In the genomic region with DNA sequence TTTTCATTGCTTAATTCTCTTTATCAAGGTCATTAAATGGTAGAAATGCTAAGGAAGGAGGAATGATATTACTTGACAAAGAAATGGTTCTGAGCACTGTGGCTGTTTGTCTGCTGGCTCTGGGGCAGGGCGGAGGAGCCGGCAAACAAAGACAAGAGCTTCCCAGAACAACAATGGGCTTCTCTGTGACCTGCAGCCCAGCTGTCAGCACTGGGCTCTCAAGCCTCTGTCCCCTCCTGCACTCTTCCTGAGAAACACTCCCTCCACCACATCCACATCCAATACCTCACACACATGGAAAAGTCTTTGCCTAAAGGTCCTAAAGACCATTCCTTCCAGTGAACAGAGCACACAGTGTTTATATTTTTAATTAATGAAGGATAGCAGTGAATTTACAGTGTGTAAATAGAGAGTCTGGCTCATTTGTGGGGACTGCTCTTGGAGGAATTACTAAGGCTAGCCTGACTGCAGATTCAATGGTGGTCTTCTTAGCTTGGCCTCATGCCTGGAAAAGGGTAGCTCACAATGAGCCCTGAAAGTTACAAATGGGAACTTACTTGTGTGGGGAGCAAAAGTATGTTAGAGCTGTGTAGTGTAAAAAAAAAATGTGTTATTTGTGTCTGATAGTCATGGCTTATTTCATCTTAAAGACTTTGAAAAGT, we compare ENCODE assay signal across 12 mouse cellular contexts. TPM values are rescaled to one million over a fixed set of nuclear protein-coding genes. Genes with fewer than 3 reads are reported as not detected.
DNase-seq lines count a peak whose midpoint lies in the region; ATAC-seq lines count a peak whose summit lies in the region.
"Had no signal": no experiment of that assay in that cellular context is flagged by ENCODE, and none has a peak within 500 bp of the region (broad histone marks: within the 10 kb centered on the region; RNA-seq: fewer than 3 reads in every experiment).

No protein-coding gene starts in this region.

- H3K9ac ChIP-seq in hindbrain, embryonic 16.5 days (ENCODE audit: low read depth, low read length), result no peak overlapping the region
- H3K9ac ChIP-seq in neural tube, embryonic 14.5 days (replicated peaks; ENCODE audit: low read depth, low read length), result no peak overlapping the region

- no peak overlapping the region for H3K4me3 ChIP-seq in hindbrain, embryonic 16.5 days (ENCODE audit: low read length)
- H3K4me3 ChIP-seq in neural tube, embryonic 14.5 days (ENCODE audit: low read depth, low read length), result no peak overlapping the region

- no peaks in the 10 kb centered on the region for H3K9me3 ChIP-seq in hindbrain, embryonic 16.5 days (ENCODE audit: control insufficient read depth, low read length)
- H3K9me3 ChIP-seq in neural tube, embryonic 14.5 days (ENCODE audit: control insufficient read depth, low read length), result no peaks in the 10 kb centered on the region

- H3K4me1 ChIP-seq in hindbrain, embryonic 16.5 days (ENCODE audit: control insufficient read depth, insufficient read depth, low read depth, low read length), result no peaks in the 10 kb centered on the region
- no peaks in the 10 kb centered on the region for H3K4me1 ChIP-seq in neural tube, embryonic 14.5 days (ENCODE audit: control insufficient read depth, insufficient read depth, low read length)

- H3K4me2 ChIP-seq in hindbrain, embryonic 16.5 days (ENCODE audit: low read length), result no peak overlapping the region
- H3K4me2 ChIP-seq in neural tube, embryonic 14.5 days (ENCODE audit: low read depth, low read length), result no peak overlapping the region

- no peaks in the 10 kb centered on the region for H3K27me3 ChIP-seq in hindbrain, embryonic 16.5 days (replicated peaks; ENCODE audit: control insufficient read depth, insufficient read depth, low read length)
- H3K27me3 ChIP-seq in neural tube, embryonic 14.5 days (ENCODE audit: control insufficient read depth, insufficient read depth, low read length), result no peaks in the 10 kb centered on the region

- H3K36me3 ChIP-seq in hindbrain, embryonic 16.5 days (ENCODE audit: control insufficient read depth, insufficient read depth, low read length), result no peaks in the 10 kb centered on the region
- no peaks in the 10 kb centered on the region for H3K36me3 ChIP-seq in neural tube, embryonic 14.5 days (ENCODE audit: control insufficient read depth, insufficient read depth, low read length)

- ATAC-seq in hindbrain, embryonic 16.5 days, result peak; percentile 86
- peak; percentile 74; the same call in 1 of the 2 replicates for ATAC-seq in neural tube, embryonic 14.5 days (ENCODE audit: low read depth)
- ATAC-seq: CD4-positive, CD25-positive, alpha-beta regulatory T cell, adult 4 months had no signal

- DNase-seq in layer of hippocampus, adult 11-12 months (ENCODE audit: low spot score), result peak; percentile 26
- no peak for DNase-seq in layer of hippocampus, postnatal 10 days (ENCODE audit: low spot score in 2 of 2)
- peak; percentile 36 for DNase-seq in embryo, embryonic 9.5 days (ENCODE audit: extremely low spot score)
- no peak for DNase-seq in adrenal gland, adult 18-20 months (ENCODE audit: low spot score in 2 of 2)
- no peak for DNase-seq in gastrocnemius, postnatal 25 days
- DNase-seq in urinary bladder, postnatal 10 days (ENCODE audit: low spot score), result no peak
- DNase-seq: cerebellum, postnatal 14 days; gastrocnemius, postnatal 14 days; kidney, postnatal 10 days had no signal

- H3K27ac ChIP-seq in hindbrain, embryonic 16.5 days (ENCODE audit: low read depth, low read length), result peak overlapping the region; percentile 57; the same call in 1 of the 2 replicates
- H3K27ac ChIP-seq in neural tube, embryonic 14.5 days (ENCODE audit: low read depth, low read length), result no peak overlapping the region

- 3% methylated on average over 2 of the region's 2 CpGs for WGBS in hindbrain, embryonic 16.5 days
- 9% methylated on average over 2 of the region's 2 CpGs for WGBS in neural tube, embryonic 14.5 days

RNA-seq across cellular contexts. Expression of gene Elmo1, which starts 49.1 kb away (rescaled TPM):
- 10 to 100 TPM; 27.9 to 28.3 TPM for total RNA-seq in layer of hippocampus, postnatal 10 days (2021)
- polyA plus RNA-seq in hindbrain, embryonic 16.5 days (2015; fragmentation: Nextera tagmentation; extraction: Ambion mirVana), result 48.6 and 49.6 TPM in 2 replicates
- polyA plus RNA-seq in neural tube, embryonic 14.5 days (2014; fragmentation: Nextera tagmentation; extraction: Ambion mirVana), result 48.3 and 49.5 TPM in 2 replicates
- 10 to 100 TPM in 1 of 2 experiments, 1 to 10 TPM in 1; 8.9 to 14.4 TPM for total RNA-seq in adrenal gland, adult 18-20 months (2021)
- 1 to 10 TPM; 4.8 to 6.0 TPM for total RNA-seq in gastrocnemius, postnatal 25 days (2021)

Comparison
In these comparisons a context has a peak if more than half of its experiments do, and no peak if none do; other contexts are left out.
1. DNase-seq: peak in layer of hippocampus, adult 11-12 months (single experiment) and embryo, embryonic 9.5 days (single experiment); none in layer of hippocampus, postnatal 10 days (0 of 2), adrenal gland, adult 18-20 months (0 of 2), gastrocnemius, postnatal 25 days (single experiment) and urinary bladder, postnatal 10 days (single experiment).